Mouse (Mus musculus): Measurements from ENCODE around the gene Rassf1. TPM values are rescaled to one million over a fixed set of nuclear protein-coding genes. Genes with fewer than 3 reads are reported as not detected.

Gene Rassf1
- polyA plus RNA-seq, 1 experiment = 24.4 TPM

GRCm38 (mm10) chr9:107539940-107540339 lies 11.4 kb upstream of the Rassf1 start:
- no peak overlapping the region for H3K27ac ChIP-seq (ENCODE audit: insufficient read depth, low read length)
- no peak; the same call in 1 of the 2 replicates for TF ChIP-seq POLR2A (IDR thresholded peaks at IDR 0.05; ENCODE audit: extremely low read depth, insufficient read depth, low read length)
- TF ChIP-seq CTCF (IDR thresholded peaks at IDR 0.05; ENCODE audit: extremely low read depth, insufficient read depth, low read length) = no peak
- H3K4me3 ChIP-seq (ENCODE audit: insufficient read depth, low read length) = no peak overlapping the region
- peaks cover 6% of the 10 kb centered on the region for H3K4me1 ChIP-seq (ENCODE audit: control insufficient read depth, insufficient read depth, low read length)

- Histone ChIP-seq H3K4me1 (ENCODE audit: control insufficient read depth, insufficient read depth, low read length) (peaks cover 6% of the 10 kb centered on the region), H3K4me3 (ENCODE audit: insufficient read depth, low read length) (no peak overlapping the region), H3K27ac (ENCODE audit: insufficient read depth, low read length) (no peak overlapping the region)
- TF ChIP-seq POLR2A (IDR thresholded peaks at IDR 0.05; ENCODE audit: extremely low read depth, insufficient read depth, low read length) (no peak), CTCF (IDR thresholded peaks at IDR 0.05; ENCODE audit: extremely low read depth, insufficient read depth, low read length) (no peak)
Observed at GRCm38 (mm10) chr9:107540420-107540819, 10.9 kb upstream of the Rassf1 start.

DNA sequence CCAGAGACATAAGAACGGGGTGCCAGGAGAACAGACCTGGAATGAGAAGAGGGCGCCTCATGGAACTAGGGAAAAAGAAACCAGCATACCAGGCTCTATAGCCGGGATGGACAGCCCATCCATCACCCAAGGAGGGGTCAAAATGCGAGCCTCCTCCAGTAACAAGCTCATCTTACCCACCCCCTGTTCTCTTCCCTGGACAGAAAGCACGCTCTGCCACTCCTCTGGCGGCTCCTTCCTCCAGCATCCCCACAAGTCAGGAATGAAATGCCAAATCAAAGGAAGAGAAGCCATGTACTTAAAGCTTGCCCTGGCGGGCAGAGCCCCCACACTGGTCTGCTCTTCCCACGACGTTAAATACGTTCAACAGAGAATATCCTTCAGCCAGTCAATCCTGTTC lies 10.3 kb upstream of the Rassf1 start:
- Histone ChIP-seq H3K4me3 (ENCODE audit: insufficient read depth, low read length) (peak overlapping the region; percentile 51), H3K4me1 (ENCODE audit: control insufficient read depth, insufficient read depth, low read length) (peaks cover 4% of the 10 kb centered on the region), H3K27ac (ENCODE audit: insufficient read depth, low read length) (no peak overlapping the region)
- TF ChIP-seq POLR2A (IDR thresholded peaks at IDR 0.05; ENCODE audit: extremely low read depth, insufficient read depth, low read length) (no peak), CTCF (IDR thresholded peaks at IDR 0.05; ENCODE audit: extremely low read depth, insufficient read depth, low read length) (no peak)

DNA sequence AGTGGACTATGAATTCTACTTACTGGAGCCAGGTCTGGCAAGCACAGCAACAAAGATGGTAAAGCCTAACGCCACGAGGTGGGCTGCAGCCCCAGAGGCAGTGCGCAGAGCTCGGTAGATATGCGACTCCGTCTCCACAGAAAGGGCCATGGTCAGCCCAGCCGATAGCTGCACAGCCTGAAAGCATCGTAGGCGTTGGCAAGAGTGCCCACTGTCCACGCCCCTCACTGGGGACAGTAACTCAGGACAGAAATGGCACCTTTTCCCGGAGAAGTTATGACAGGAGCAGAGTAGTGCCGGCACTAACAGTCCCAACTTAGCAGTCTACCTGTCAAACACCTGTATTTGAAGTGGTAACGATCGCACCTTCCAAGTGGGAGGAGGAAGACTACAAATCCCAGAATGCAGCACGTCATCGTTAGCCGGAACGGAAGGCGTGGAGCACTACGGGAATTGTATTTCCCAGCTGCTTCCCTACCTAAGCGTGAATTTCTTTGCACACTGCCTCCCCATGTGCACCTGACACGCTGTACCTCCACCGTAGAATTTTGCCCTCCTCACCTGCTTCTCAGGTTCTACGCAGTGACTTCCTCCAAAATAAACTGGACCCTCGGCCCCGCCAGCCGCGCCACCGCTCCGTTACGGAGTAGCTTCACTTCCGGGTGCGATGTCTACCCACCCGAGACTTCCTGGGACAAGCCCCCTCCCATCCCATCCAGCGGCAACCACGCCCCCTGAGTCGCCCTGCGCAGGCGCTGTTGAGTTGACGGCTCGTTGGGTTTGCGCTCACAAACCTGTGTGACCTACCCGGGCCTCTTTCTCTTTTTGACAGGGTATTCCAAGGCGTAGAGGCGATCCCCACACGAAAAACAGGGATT lies 9.6 kb upstream of the Rassf1 start, which contains the start of the genes Cyb561d2 and Nprl2:
Gene Cyb561d2, minus strand, starts transcription at position 720 of the 878 bp plus-strand sequence.
Gene Nprl2, plus strand, starts transcription at position 753 of the 878 bp plus-strand sequence.
- TF ChIP-seq POLR2A (IDR thresholded peaks at IDR 0.05; ENCODE audit: extremely low read depth, insufficient read depth, low read length) = peak; percentile 70; the same call in 1 of the 2 replicates
- TF ChIP-seq CTCF (IDR thresholded peaks at IDR 0.05; ENCODE audit: extremely low read depth, insufficient read depth, low read length) = no peak
- H3K27ac ChIP-seq (ENCODE audit: insufficient read depth, low read length) = no peak within 1 kb of the TSS
- peaks cover under 1% of the 10 kb centered on the region for H3K4me1 ChIP-seq (ENCODE audit: control insufficient read depth, insufficient read depth, low read length)
- peak within 1 kb of the TSS; percentile 51 for H3K4me3 ChIP-seq (ENCODE audit: insufficient read depth, low read length)

- H3K4me3 ChIP-seq (ENCODE audit: insufficient read depth, low read length) = peak overlapping the region; percentile 51
- H3K27ac ChIP-seq (ENCODE audit: insufficient read depth, low read length) = no peak overlapping the region
- H3K4me1 ChIP-seq (ENCODE audit: control insufficient read depth, insufficient read depth, low read length) = no peaks in the 10 kb centered on the region
- TF ChIP-seq POLR2A (IDR thresholded peaks at IDR 0.05; ENCODE audit: extremely low read depth, insufficient read depth, low read length) (no peak), CTCF (IDR thresholded peaks at IDR 0.05; ENCODE audit: extremely low read depth, insufficient read depth, low read length) (no peak)
Observed at GRCm38 (mm10) chr9:107542352-107542686, 9.0 kb upstream of the Rassf1 start.

DNA sequence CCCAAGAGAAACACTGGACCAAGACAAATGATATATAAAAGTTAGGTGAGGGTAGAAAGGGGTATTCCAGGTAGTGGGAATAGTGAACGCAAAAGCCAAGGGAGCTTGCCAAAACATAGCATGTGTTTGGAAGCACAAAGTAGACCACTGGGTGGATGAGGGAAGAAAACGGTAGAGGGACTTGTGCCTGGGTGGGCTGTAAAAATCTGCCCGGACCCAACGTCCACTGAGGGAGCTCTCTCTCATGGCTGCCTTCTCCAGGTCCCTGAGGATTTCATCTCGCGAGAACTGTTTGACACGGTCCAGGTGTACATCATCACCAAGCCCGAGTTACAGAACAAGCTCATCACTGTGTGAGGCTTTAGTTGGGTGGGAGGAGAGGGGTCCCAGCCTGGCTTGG lies 8.6 kb upstream of the Rassf1 start:
- TF ChIP-seq POLR2A (IDR thresholded peaks at IDR 0.05; ENCODE audit: extremely low read depth, insufficient read depth, low read length) (no peak), CTCF (IDR thresholded peaks at IDR 0.05; ENCODE audit: extremely low read depth, insufficient read depth, low read length) (no peak)
- Histone ChIP-seq H3K27ac (ENCODE audit: insufficient read depth, low read length) (no peak overlapping the region), H3K4me1 (ENCODE audit: control insufficient read depth, insufficient read depth, low read length) (no peaks in the 10 kb centered on the region), H3K4me3 (ENCODE audit: insufficient read depth, low read length) (peak overlapping the region; percentile 51)

DNA sequence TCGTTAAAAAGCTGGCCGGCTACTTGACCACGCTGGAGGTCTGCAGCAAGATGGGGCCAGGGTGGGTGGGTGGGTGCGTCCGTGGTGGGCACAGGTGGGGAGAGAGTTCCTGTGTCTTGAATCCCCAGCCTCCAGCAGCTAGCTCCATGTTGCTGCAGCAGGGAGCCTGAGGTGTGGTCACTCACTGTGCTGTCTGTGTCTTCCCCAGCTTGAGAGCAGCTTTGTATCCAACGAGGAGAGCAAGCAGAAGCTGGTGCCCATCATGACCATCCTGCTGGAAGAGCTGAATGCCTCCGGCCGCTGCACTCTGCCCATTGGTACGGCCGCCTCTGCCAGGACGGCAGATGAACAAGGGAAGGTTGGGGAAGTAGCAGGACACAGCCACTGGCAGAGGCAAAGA lies 8.1 kb upstream of the Rassf1 start:
- H3K4me3 ChIP-seq (ENCODE audit: insufficient read depth, low read length) = no peak overlapping the region
- TF ChIP-seq CTCF (IDR thresholded peaks at IDR 0.05; ENCODE audit: extremely low read depth, insufficient read depth, low read length) (no peak), POLR2A (IDR thresholded peaks at IDR 0.05; ENCODE audit: extremely low read depth, insufficient read depth, low read length) (no peak)

DNA sequence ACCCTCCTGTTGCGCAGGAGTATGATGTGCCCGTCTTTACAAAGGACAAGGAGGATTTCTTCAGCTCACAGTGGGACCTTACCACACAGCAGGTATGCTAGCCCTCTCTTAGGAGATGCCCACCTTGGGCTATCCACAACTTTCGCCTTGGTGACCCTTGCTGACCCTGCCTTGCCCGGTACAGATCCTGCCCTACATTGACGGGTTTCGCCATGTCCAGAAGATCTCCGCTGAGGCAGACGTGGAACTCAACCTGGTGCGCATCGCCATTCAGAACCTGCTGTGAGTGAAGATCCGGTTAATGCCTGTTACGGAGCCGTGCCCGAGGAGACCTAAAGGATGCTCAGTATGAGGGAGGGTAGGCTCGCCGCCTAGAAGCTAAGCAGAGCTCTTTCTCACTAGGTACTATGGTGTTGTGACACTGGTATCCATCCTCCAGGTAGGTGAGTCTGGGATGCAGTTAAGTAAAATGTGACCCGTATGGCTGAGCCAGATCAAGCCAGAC lies 7.1 kb upstream of the Rassf1 start:
- TF ChIP-seq POLR2A (IDR thresholded peaks at IDR 0.05; ENCODE audit: extremely low read depth, insufficient read depth, low read length) (no peak), CTCF (IDR thresholded peaks at IDR 0.05; ENCODE audit: extremely low read depth, insufficient read depth, low read length) (no peak)
- H3K27ac ChIP-seq (ENCODE audit: insufficient read depth, low read length) = no peak overlapping the region
- H3K4me1 ChIP-seq (ENCODE audit: control insufficient read depth, insufficient read depth, low read length) = no peaks in the 10 kb centered on the region
- no peak overlapping the region for H3K4me3 ChIP-seq (ENCODE audit: insufficient read depth, low read length)

More for the DNA sequence above, 8.1 kb upstream of the Rassf1 start:
- no peaks in the 10 kb centered on the region for H3K4me1 ChIP-seq (ENCODE audit: control insufficient read depth, insufficient read depth, low read length)
- H3K27ac ChIP-seq (ENCODE audit: insufficient read depth, low read length) = no peak overlapping the region

GRCm38 (mm10) chr9:107544729-107545128 lies 6.6 kb upstream of the Rassf1 start:
- H3K27ac ChIP-seq (ENCODE audit: insufficient read depth, low read length) = no peak overlapping the region

DNA sequence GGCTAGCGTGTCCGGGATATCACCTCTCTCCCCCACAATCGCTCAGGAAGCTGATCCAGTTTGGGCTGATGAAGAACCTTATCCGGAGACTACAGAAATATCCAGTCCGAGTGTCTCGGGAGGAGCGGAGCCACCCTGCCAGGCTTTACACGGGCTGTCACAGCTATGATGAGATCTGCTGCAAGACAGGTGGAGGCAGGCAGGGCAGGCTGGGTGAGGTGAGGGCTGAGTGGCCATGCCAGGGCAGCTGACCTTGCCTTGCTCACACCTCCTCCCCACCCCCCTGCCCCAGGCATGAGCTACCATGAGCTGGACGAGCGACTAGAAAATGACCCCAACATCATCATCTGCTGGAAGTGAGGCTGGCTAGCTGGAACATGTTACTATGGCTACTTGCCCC lies 6.2 kb upstream of the Rassf1 start:
- no peak overlapping the region for H3K4me3 ChIP-seq (ENCODE audit: insufficient read depth, low read length)
- no peak overlapping the region for H3K27ac ChIP-seq (ENCODE audit: insufficient read depth, low read length)
- TF ChIP-seq CTCF (IDR thresholded peaks at IDR 0.05; ENCODE audit: extremely low read depth, insufficient read depth, low read length) (no peak), POLR2A (IDR thresholded peaks at IDR 0.05; ENCODE audit: extremely low read depth, insufficient read depth, low read length) (no peak)
- no peaks in the 10 kb centered on the region for H3K4me1 ChIP-seq (ENCODE audit: control insufficient read depth, insufficient read depth, low read length)

More at GRCm38 (mm10) chr9:107544729-107545128, 6.6 kb upstream of the Rassf1 start:
- no peak overlapping the region for H3K4me3 ChIP-seq (ENCODE audit: insufficient read depth, low read length)
- no peaks in the 10 kb centered on the region for H3K4me1 ChIP-seq (ENCODE audit: control insufficient read depth, insufficient read depth, low read length)
- no peak for TF ChIP-seq POLR2A (IDR thresholded peaks at IDR 0.05; ENCODE audit: extremely low read depth, insufficient read depth, low read length)
- no peak for TF ChIP-seq CTCF (IDR thresholded peaks at IDR 0.05; ENCODE audit: extremely low read depth, insufficient read depth, low read length)

Data from cortical plate, adult 2 months (tissue).